Mouse (Mus musculus): ENCODE measurements at regions not wholly inside any gene's neighbourhood (a gene's known extent, or its start where the extent isn't known, plus 50 kb on each side); places are given as distances from the start of the nearest gene placed in this dataset.
"Not testable (repeated sequence)": the region's sequence is repeated elsewhere in the genome, so short reads cannot be mapped to it uniquely, and the experiment has no call there.

GRCm38 (mm10) chr4:51868250-51868649 lies 570.8 kb upstream of the Smc2 start:
- Histone ChIP-seq H3K36me3 (no peaks in the 10 kb centered on the region), H3K4me1 (no peaks in the 10 kb centered on the region), H3K27me3 (replicated peaks) (no peaks in the 10 kb centered on the region), H3K9me3 (no peaks in the 10 kb centered on the region), H3K4me3 (no peak overlapping the region), H3K4me2 (replicated peaks) (no peak overlapping the region), H3K9ac (no peak overlapping the region), H3K27ac (no peak overlapping the region)
- no peak for ATAC-seq (ENCODE audit: low FRiP score, low read depth)
- 90% methylated on average over 3 of the region's 3 CpGs for WGBS

GRCm38 (mm10) chr4:51868716-51869115 lies 570.3 kb upstream of the Smc2 start:
- not testable (repeated sequence) for H3K36me3 ChIP-seq; H3K4me3 ChIP-seq; H3K27ac ChIP-seq; H3K4me1 ChIP-seq; H3K9ac ChIP-seq; H3K27me3 ChIP-seq (replicated peaks); H3K4me2 ChIP-seq (replicated peaks); H3K9me3 ChIP-seq; ATAC-seq (ENCODE audit: low FRiP score, low read depth)

DNA sequence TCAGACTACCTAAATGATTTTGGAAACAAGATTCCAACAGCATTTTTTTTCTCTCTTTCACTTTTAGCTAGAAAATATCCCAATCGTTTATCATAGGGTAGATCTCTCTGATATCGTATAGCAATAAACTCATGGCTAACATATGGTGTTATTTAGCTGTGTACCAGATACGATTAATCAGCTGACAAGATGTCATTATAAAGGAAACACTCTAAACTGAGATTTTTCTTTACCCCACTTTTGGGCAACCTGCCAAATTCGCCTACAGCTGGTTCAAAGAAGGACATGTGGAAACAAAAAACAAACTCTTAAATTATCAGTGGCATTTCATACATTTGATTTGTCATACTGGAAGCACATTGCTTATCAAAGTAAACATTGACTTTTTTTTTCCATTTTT lies 553.6 kb upstream of the Smc2 start:
- Histone ChIP-seq H3K4me2 (replicated peaks) (no peak overlapping the region), H3K4me1 (no peaks in the 10 kb centered on the region), H3K36me3 (no peaks in the 10 kb centered on the region), H3K27ac (no peak overlapping the region), H3K27me3 (replicated peaks) (no peaks in the 10 kb centered on the region), H3K9ac (no peak overlapping the region), H3K9me3 (no peaks in the 10 kb centered on the region), H3K4me3 (no peak overlapping the region)
- ATAC-seq (ENCODE audit: low FRiP score, low read depth) = no peak
- WGBS = 84% methylated on average over 4 of the region's 4 CpGs

DNA sequence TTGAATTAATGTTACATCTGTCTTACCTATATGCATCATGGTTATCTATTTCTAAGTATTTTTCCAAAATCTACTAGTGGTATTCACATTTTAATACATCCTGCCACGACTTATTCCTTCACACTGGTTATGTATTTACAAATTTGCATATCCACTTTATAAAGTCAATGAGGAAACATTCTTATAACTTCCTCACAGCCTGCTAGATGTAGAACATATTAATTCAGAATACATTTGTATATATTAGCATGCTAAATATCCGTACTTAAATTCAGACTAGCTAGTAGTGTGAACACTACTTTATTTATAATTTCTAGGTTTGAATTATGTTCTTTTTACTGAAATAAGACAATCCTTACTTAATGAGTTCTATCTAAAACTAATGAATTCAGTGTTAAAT lies 549.8 kb upstream of the Smc2 start:
- Histone ChIP-seq H3K36me3 (no peaks in the 10 kb centered on the region), H3K4me3 (no peak overlapping the region), H3K4me2 (replicated peaks) (no peak overlapping the region), H3K27me3 (replicated peaks) (no peaks in the 10 kb centered on the region), H3K27ac (no peak overlapping the region), H3K9ac (no peak overlapping the region), H3K9me3 (no peaks in the 10 kb centered on the region), H3K4me1 (no peaks in the 10 kb centered on the region)
- no peak for ATAC-seq (ENCODE audit: low FRiP score, low read depth)
- WGBS = 85% methylated on average over 2 of the region's 2 CpGs

DNA sequence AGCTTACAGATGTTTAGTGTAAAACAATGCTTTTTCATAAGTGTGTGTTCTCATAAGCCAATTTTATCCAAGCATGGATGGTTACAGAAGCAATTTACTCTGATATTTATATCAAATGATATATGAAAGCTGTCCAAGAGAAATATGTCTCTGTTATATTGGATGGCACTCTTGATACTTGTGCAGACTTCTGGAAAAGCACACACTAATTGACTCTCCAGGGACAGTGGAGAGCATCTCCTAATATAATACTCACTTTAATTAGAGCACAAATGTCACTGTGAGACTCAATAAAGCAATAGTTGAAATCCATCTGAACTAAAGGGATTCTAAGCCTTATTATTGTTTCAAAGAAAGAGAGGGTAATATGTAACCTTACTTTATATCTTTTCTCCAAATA lies 510.8 kb upstream of the Smc2 start:
- Histone ChIP-seq H3K4me3 (no peak overlapping the region), H3K9me3 (no peaks in the 10 kb centered on the region), H3K9ac (no peak overlapping the region), H3K27ac (no peak overlapping the region), H3K4me2 (replicated peaks) (no peak overlapping the region), H3K27me3 (replicated peaks) (no peaks in the 10 kb centered on the region), H3K36me3 (no peaks in the 10 kb centered on the region), H3K4me1 (no peaks in the 10 kb centered on the region)
- ATAC-seq (ENCODE audit: low FRiP score, low read depth) = no peak

DNA sequence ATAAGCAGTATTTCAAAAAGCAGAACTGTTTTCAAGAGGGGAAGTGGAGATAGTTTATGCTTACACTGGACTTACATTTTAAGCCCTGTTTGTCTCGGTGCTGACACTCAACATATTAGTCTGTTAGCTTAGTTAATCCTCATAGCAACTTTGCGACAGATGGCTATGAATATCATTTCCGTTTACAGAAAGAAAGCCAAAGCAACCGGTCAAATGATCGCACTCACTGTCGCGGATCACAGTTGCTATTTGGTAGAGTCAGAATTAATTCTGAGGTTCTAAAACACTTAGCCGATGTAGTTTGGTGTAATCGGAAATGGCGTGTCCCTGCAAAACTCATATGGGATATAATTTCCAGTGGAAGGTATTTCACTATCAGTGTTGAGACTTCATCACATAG lies 469.3 kb upstream of the Smc2 start:
- Histone ChIP-seq H3K9ac (no peak overlapping the region), H3K27me3 (replicated peaks) (no peaks in the 10 kb centered on the region), H3K4me1 (no peaks in the 10 kb centered on the region), H3K4me2 (replicated peaks) (no peak overlapping the region), H3K36me3 (no peaks in the 10 kb centered on the region), H3K4me3 (no peak overlapping the region), H3K27ac (no peak overlapping the region), H3K9me3 (no peaks in the 10 kb centered on the region)
- no peak for ATAC-seq (ENCODE audit: low FRiP score, low read depth)
- WGBS = 93% methylated on average over 10 of the region's 10 CpGs

GRCm38 (mm10) chr4:51978962-51979361 lies 460.1 kb upstream of the Smc2 start:
- Histone ChIP-seq H3K9ac (no peak overlapping the region), H3K36me3 (no peaks in the 10 kb centered on the region), H3K4me2 (replicated peaks) (no peak overlapping the region), H3K27ac (no peak overlapping the region), H3K9me3 (no peaks in the 10 kb centered on the region), H3K27me3 (replicated peaks) (no peaks in the 10 kb centered on the region), H3K4me3 (no peak overlapping the region), H3K4me1 (no peaks in the 10 kb centered on the region)
- no peak for ATAC-seq (ENCODE audit: low FRiP score, low read depth)
- 91% methylated on average over 8 of the region's 8 CpGs for WGBS

GRCm38 (mm10) chr4:51992482-51992881 lies 446.6 kb upstream of the Smc2 start:
- no peaks in the 10 kb centered on the region for H3K27me3 ChIP-seq (replicated peaks)
- H3K9me3 ChIP-seq = no peaks in the 10 kb centered on the region
- H3K36me3 ChIP-seq = no peaks in the 10 kb centered on the region
- no peak overlapping the region for H3K9ac ChIP-seq
- WGBS = 94% methylated on average over 2 of the region's 2 CpGs
- no peak overlapping the region for H3K27ac ChIP-seq
- H3K4me2 ChIP-seq (replicated peaks) = no peak overlapping the region
- no peak for ATAC-seq (ENCODE audit: low FRiP score, low read depth)
- H3K4me1 ChIP-seq = no peaks in the 10 kb centered on the region
- H3K4me3 ChIP-seq = no peak overlapping the region

- Histone ChIP-seq H3K4me3 (no peak overlapping the region), H3K36me3 (no peaks in the 10 kb centered on the region), H3K9ac (no peak overlapping the region), H3K4me1 (no peaks in the 10 kb centered on the region), H3K9me3 (no peaks in the 10 kb centered on the region), H3K4me2 (replicated peaks) (no peak overlapping the region), H3K27me3 (replicated peaks) (no peaks in the 10 kb centered on the region), H3K27ac (no peak overlapping the region)
- WGBS = 84% methylated on average over 11 of the region's 11 CpGs
- ATAC-seq (ENCODE audit: low FRiP score, low read depth) = no peak
These were observed 402.2 kb upstream of the Smc2 start for GRCm38 (mm10) chr4:52036765-52037353.

DNA sequence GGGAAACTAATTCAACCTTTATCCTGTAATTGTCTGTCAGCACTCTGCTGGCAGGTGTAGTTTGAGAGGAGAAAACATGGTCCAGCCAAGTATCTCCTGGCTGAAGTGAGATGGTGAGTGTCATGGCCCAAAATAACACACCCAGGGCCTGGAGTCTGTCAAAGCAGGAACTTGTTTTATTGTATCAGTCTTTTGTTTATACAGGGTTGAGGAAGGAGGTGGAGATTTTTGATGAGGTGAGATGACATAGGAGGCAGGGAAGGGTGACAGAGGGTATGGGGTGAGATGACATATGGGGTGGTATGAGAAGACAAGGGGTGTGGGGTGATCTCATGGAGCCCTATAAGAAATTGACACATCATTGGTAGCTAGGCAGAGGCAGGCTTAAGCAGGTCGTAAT lies 395.6 kb upstream of the Smc2 start:
- 89% methylated on average over 1 of the region's 1 CpGs for WGBS

GRCm38 (mm10) chr4:52050948-52051347 lies 388.1 kb upstream of the Smc2 start:
- 75% methylated on average over 4 of the region's 4 CpGs for WGBS
- Histone ChIP-seq H3K4me3 (no peak overlapping the region), H3K4me2 (replicated peaks) (no peak overlapping the region), H3K9ac (no peak overlapping the region), H3K4me1 (no peaks in the 10 kb centered on the region), H3K27me3 (replicated peaks) (no peaks in the 10 kb centered on the region), H3K36me3 (no peaks in the 10 kb centered on the region), H3K9me3 (no peaks in the 10 kb centered on the region), H3K27ac (no peak overlapping the region)
- ATAC-seq (ENCODE audit: low FRiP score, low read depth) = no peak

More for the DNA sequence above, 395.6 kb upstream of the Smc2 start:
- H3K9ac ChIP-seq = no peak overlapping the region
- no peak overlapping the region for H3K4me3 ChIP-seq
- no peaks in the 10 kb centered on the region for H3K4me1 ChIP-seq
- no peak for ATAC-seq (ENCODE audit: low FRiP score, low read depth)
- no peak overlapping the region for H3K27ac ChIP-seq
- no peaks in the 10 kb centered on the region for H3K27me3 ChIP-seq (replicated peaks)
- no peaks in the 10 kb centered on the region for H3K36me3 ChIP-seq
- no peak overlapping the region for H3K4me2 ChIP-seq (replicated peaks)
- H3K9me3 ChIP-seq = no peaks in the 10 kb centered on the region

DNA sequence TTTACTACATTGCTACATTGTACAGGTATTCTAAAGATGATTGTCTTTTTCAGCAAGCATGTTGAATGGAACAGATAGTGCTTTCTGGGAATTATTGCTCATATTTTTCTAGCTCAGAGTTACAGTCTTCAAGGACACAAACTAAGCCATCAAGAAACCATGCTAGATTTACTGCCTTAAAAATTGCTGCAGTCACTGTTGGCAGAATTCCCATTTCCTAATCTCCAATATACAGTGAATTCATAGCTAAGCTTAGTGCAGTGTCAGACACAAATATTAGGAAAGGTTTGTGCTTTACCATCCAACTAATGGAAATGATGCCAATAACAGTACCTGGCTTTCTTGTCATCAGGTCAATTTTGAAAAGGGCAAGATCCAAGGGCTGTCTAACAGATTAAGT lies 383.0 kb upstream of the Smc2 start:
- ATAC-seq (ENCODE audit: low FRiP score, low read depth) = no peak
- no peaks in the 10 kb centered on the region for H3K27me3 ChIP-seq (replicated peaks)
- no peaks in the 10 kb centered on the region for H3K9me3 ChIP-seq
- no peak overlapping the region for H3K27ac ChIP-seq
- H3K4me3 ChIP-seq = no peak overlapping the region
- no peaks in the 10 kb centered on the region for H3K36me3 ChIP-seq
- H3K4me2 ChIP-seq (replicated peaks) = no peak overlapping the region
- no peak overlapping the region for H3K9ac ChIP-seq
- no peaks in the 10 kb centered on the region for H3K4me1 ChIP-seq

DNA sequence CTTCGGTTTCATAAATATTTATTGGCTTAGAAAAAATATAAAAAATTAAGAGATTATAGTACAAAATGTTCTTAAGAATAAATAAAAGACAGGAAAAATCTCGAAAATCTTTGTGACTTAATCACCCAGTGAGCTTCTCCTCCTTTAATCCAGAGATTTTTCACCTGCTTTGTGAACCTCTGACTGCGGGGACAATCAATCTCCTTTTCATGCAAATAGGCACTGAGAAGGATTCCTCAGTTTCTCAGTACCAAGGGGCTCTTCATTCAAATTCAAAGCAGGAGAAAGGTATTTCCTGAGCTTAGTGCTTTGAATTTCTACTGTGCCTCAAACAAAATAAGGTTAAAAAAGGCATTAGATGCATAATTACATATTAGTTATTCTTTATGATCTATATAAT lies 379.0 kb upstream of the Smc2 start:
- Histone ChIP-seq H3K4me1 (no peaks in the 10 kb centered on the region), H3K9me3 (no peaks in the 10 kb centered on the region), H3K4me3 (no peak overlapping the region), H3K9ac (no peak overlapping the region), H3K4me2 (replicated peaks) (no peak overlapping the region), H3K36me3 (no peaks in the 10 kb centered on the region), H3K27me3 (replicated peaks) (no peaks in the 10 kb centered on the region), H3K27ac (no peak overlapping the region)
- no peak for ATAC-seq (ENCODE audit: low FRiP score, low read depth)
- 77% methylated on average over 3 of the region's 3 CpGs for WGBS
